Mouse (Mus musculus): ENCODE measurements at regions not wholly inside any gene's neighbourhood (a gene's known extent, or its start where the extent isn't known, plus 50 kb on each side); places are given as distances from the start of the nearest gene placed in this dataset.

GRCm38 (mm10) chr15:74461935-74462334 lies 174.2 kb downstream of the Mroh4 start:
- Histone ChIP-seq H3K4me2 (ENCODE audit: low read length) (no peak overlapping the region), H3K27me3 (ENCODE audit: control insufficient read depth, insufficient read depth, low read length) (no peaks in the 10 kb centered on the region), H3K4me1 (ENCODE audit: control insufficient read depth, insufficient read depth, low read length) (0 out of 2 replicates have a peak, but pooled peaks cover 3% of the 10 kb centered on the region), H3K9me3 (ENCODE audit: control insufficient read depth, low read length) (peaks cover 6% of the 10 kb centered on the region), H3K4me3 (replicated peaks; ENCODE audit: low read depth, low read length) (no peak overlapping the region), H3K9ac (replicated peaks; ENCODE audit: low read length) (no peak overlapping the region), H3K27ac (replicated peaks; ENCODE audit: low read depth, low read length) (no peak overlapping the region), H3K36me3 (ENCODE audit: control insufficient read depth, insufficient read depth, low read length) (no peaks in the 10 kb centered on the region)
- DNase-seq: no peak
- 80% methylated on average over 5 of the region's 5 CpGs for WGBS
- no peak for ATAC-seq (ENCODE audit: low FRiP score, low TSS enrichment)

- Histone ChIP-seq H3K4me3 (replicated peaks; ENCODE audit: low read depth, low read length) (no peak overlapping the region), H3K4me2 (ENCODE audit: low read length) (no peak overlapping the region), H3K27me3 (ENCODE audit: control insufficient read depth, insufficient read depth, low read length) (no peaks in the 10 kb centered on the region), H3K9ac (replicated peaks; ENCODE audit: low read length) (no peak overlapping the region), H3K36me3 (ENCODE audit: control insufficient read depth, insufficient read depth, low read length) (no peaks in the 10 kb centered on the region), H3K9me3 (ENCODE audit: control insufficient read depth, low read length) (peaks cover 4% of the 10 kb centered on the region), H3K4me1 (ENCODE audit: control insufficient read depth, insufficient read depth, low read length) (0 out of 2 replicates have a peak, but pooled peaks cover 3% of the 10 kb centered on the region), H3K27ac (replicated peaks; ENCODE audit: low read depth, low read length) (peak overlapping the region; percentile 42; the same call in 1 of the 2 replicates)
- peak; percentile 32 for DNase-seq
- WGBS: 74% methylated on average over 12 of the region's 12 CpGs
- ATAC-seq (ENCODE audit: low FRiP score, low TSS enrichment): no peak
Observed at GRCm38 (mm10) chr15:74459345-74459975, 176.7 kb downstream of the Mroh4 start.

- ATAC-seq (ENCODE audit: low FRiP score, low TSS enrichment) (no peak), DNase-seq (no peak)
- Histone ChIP-seq H3K9me3 (ENCODE audit: control insufficient read depth, low read length) (no peaks in the 10 kb centered on the region), H3K27ac (replicated peaks; ENCODE audit: low read depth, low read length) (0 out of 2 replicates have a peak overlapping the region, but pooled peaks have one; percentile 42), H3K4me1 (ENCODE audit: control insufficient read depth, insufficient read depth, low read length) (0 out of 2 replicates have a peak, but pooled peaks cover 3% of the 10 kb centered on the region), H3K4me3 (replicated peaks; ENCODE audit: low read depth, low read length) (no peak overlapping the region), H3K36me3 (ENCODE audit: control insufficient read depth, insufficient read depth, low read length) (no peaks in the 10 kb centered on the region), H3K4me2 (ENCODE audit: low read length) (no peak overlapping the region), H3K9ac (replicated peaks; ENCODE audit: low read length) (no peak overlapping the region), H3K27me3 (ENCODE audit: control insufficient read depth, insufficient read depth, low read length) (no peaks in the 10 kb centered on the region)
- WGBS: 87% methylated on average over 9 of the region's 9 CpGs
Observed at GRCm38 (mm10) chr15:74458940-74459339, 177.2 kb downstream of the Mroh4 start.

GRCm38 (mm10) chr15:74457965-74458364 lies 178.2 kb downstream of the Mroh4 start:
- Histone ChIP-seq H3K9me3 (ENCODE audit: control insufficient read depth, low read length) (no peaks in the 10 kb centered on the region), H3K27ac (replicated peaks; ENCODE audit: low read depth, low read length) (no peak overlapping the region), H3K4me2 (ENCODE audit: low read length) (no peak overlapping the region), H3K4me3 (replicated peaks; ENCODE audit: low read depth, low read length) (no peak overlapping the region), H3K27me3 (ENCODE audit: control insufficient read depth, insufficient read depth, low read length) (no peaks in the 10 kb centered on the region), H3K9ac (replicated peaks; ENCODE audit: low read length) (no peak overlapping the region), H3K4me1 (ENCODE audit: control insufficient read depth, insufficient read depth, low read length) (0 out of 2 replicates have a peak, but pooled peaks cover 3% of the 10 kb centered on the region), H3K36me3 (ENCODE audit: control insufficient read depth, insufficient read depth, low read length) (no peaks in the 10 kb centered on the region)
- ATAC-seq (ENCODE audit: low FRiP score, low TSS enrichment): no peak
- 91% methylated on average over 3 of the region's 3 CpGs for WGBS
- DNase-seq: no peak

GRCm38 (mm10) chr15:74456675-74457040 lies 179.5 kb downstream of the Mroh4 start:
- WGBS: 81% methylated on average over 6 of the region's 6 CpGs

GRCm38 (mm10) chr15:74455921-74456674 lies 180.1 kb downstream of the Mroh4 start:
- Histone ChIP-seq H3K27me3 (ENCODE audit: control insufficient read depth, insufficient read depth, low read length) (no peaks in the 10 kb centered on the region), H3K4me2 (ENCODE audit: low read length) (no peak overlapping the region), H3K9ac (replicated peaks; ENCODE audit: low read length) (no peak overlapping the region), H3K4me3 (replicated peaks; ENCODE audit: low read depth, low read length) (no peak overlapping the region), H3K36me3 (ENCODE audit: control insufficient read depth, insufficient read depth, low read length) (no peaks in the 10 kb centered on the region), H3K4me1 (ENCODE audit: control insufficient read depth, insufficient read depth, low read length) (0 out of 2 replicates have a peak, but pooled peaks cover 3% of the 10 kb centered on the region), H3K27ac (replicated peaks; ENCODE audit: low read depth, low read length) (no peak overlapping the region), H3K9me3 (ENCODE audit: control insufficient read depth, low read length) (no peaks in the 10 kb centered on the region)
- WGBS: 71% methylated on average over 11 of the region's 11 CpGs
- no peak for DNase-seq
- ATAC-seq (ENCODE audit: low FRiP score, low TSS enrichment): no peak

More at GRCm38 (mm10) chr15:74456675-74457040, 179.5 kb downstream of the Mroh4 start:
- no peaks in the 10 kb centered on the region for H3K27me3 ChIP-seq (ENCODE audit: control insufficient read depth, insufficient read depth, low read length)
- no peak overlapping the region for H3K27ac ChIP-seq (replicated peaks; ENCODE audit: low read depth, low read length)
- no peak overlapping the region for H3K4me3 ChIP-seq (replicated peaks; ENCODE audit: low read depth, low read length)
- H3K4me1 ChIP-seq (ENCODE audit: control insufficient read depth, insufficient read depth, low read length): 0 out of 2 replicates have a peak, but pooled peaks cover 3% of the 10 kb centered on the region
- no peak overlapping the region for H3K4me2 ChIP-seq (ENCODE audit: low read length)
- DNase-seq: no peak
- no peak overlapping the region for H3K9ac ChIP-seq (replicated peaks; ENCODE audit: low read length)
- no peaks in the 10 kb centered on the region for H3K36me3 ChIP-seq (ENCODE audit: control insufficient read depth, insufficient read depth, low read length)
- no peaks in the 10 kb centered on the region for H3K9me3 ChIP-seq (ENCODE audit: control insufficient read depth, low read length)
- ATAC-seq (ENCODE audit: low FRiP score, low TSS enrichment): no peak

- 86% methylated on average over 3 of the region's 3 CpGs for WGBS
- no peaks in the 10 kb centered on the region for H3K27me3 ChIP-seq (ENCODE audit: control insufficient read depth, insufficient read depth, low read length)
- H3K9me3 ChIP-seq (ENCODE audit: control insufficient read depth, low read length): no peaks in the 10 kb centered on the region
- no peak overlapping the region for H3K4me3 ChIP-seq (replicated peaks; ENCODE audit: low read depth, low read length)
- ATAC-seq (ENCODE audit: low FRiP score, low TSS enrichment): no peak
- DNase-seq: no peak
- no peaks in the 10 kb centered on the region for H3K36me3 ChIP-seq (ENCODE audit: control insufficient read depth, insufficient read depth, low read length)
- no peak overlapping the region for H3K9ac ChIP-seq (replicated peaks; ENCODE audit: low read length)
- H3K4me2 ChIP-seq (ENCODE audit: low read length): no peak overlapping the region
- H3K27ac ChIP-seq (replicated peaks; ENCODE audit: low read depth, low read length): no peak overlapping the region
- 0 out of 2 replicates have a peak, but pooled peaks cover 5% of the 10 kb centered on the region for H3K4me1 ChIP-seq (ENCODE audit: control insufficient read depth, insufficient read depth, low read length)
Observed at GRCm38 (mm10) chr15:74454543-74454942, 181.6 kb downstream of the Mroh4 start.

GRCm38 (mm10) chr15:74453810-74454209 lies 182.3 kb downstream of the Mroh4 start:
- no peak overlapping the region for H3K27ac ChIP-seq (replicated peaks; ENCODE audit: low read depth, low read length)
- H3K4me2 ChIP-seq (ENCODE audit: low read length): no peak overlapping the region
- H3K27me3 ChIP-seq (ENCODE audit: control insufficient read depth, insufficient read depth, low read length): no peaks in the 10 kb centered on the region
- no peaks in the 10 kb centered on the region for H3K9me3 ChIP-seq (ENCODE audit: control insufficient read depth, low read length)
- WGBS: 85% methylated on average over 6 of the region's 6 CpGs
- H3K36me3 ChIP-seq (ENCODE audit: control insufficient read depth, insufficient read depth, low read length): no peaks in the 10 kb centered on the region
- H3K9ac ChIP-seq (replicated peaks; ENCODE audit: low read length): no peak overlapping the region
- ATAC-seq (ENCODE audit: low FRiP score, low TSS enrichment) (no peak), DNase-seq (no peak)
- no peak overlapping the region for H3K4me3 ChIP-seq (replicated peaks; ENCODE audit: low read depth, low read length)
- H3K4me1 ChIP-seq (ENCODE audit: control insufficient read depth, insufficient read depth, low read length): 0 out of 2 replicates have a peak, but pooled peaks cover 3% of the 10 kb centered on the region
